Mouse (Mus musculus): ENCODE data around the gene Trim25. TPM values are rescaled to one million over a fixed set of nuclear protein-coding genes. Genes with fewer than 3 reads are reported as not detected.

Trim25 gene
- polyA plus RNA-seq, 1 experiment from 2014 or later, result 24.2 TPM

- no peaks in the 10 kb centered on the region for H3K9me3 ChIP-seq (ENCODE audit: control insufficient read depth, low read length)
- no peaks in the 10 kb centered on the region for H3K4me1 ChIP-seq (replicated peaks; ENCODE audit: control insufficient read depth, insufficient read depth, low read length)
- no peak overlapping the region for H3K4me3 ChIP-seq (ENCODE audit: low read length)
- no peaks in the 10 kb centered on the region for H3K27me3 ChIP-seq (ENCODE audit: control insufficient read depth, insufficient read depth, low read depth, low read length)
- no peak overlapping the region for H3K27ac ChIP-seq (ENCODE audit: low read length)
- 68% methylated on average over 7 of the region's 7 CpGs for WGBS
- ATAC-seq (ENCODE audit: low read depth), result peak; percentile 52; the same call in 1 of the 2 replicates
- H3K36me3 ChIP-seq (ENCODE audit: control insufficient read depth, insufficient read depth, low read length), result peaks cover 28% of the 10 kb centered on the region
- H3K9ac ChIP-seq (ENCODE audit: low read length), result no peak overlapping the region
- no peak overlapping the region for H3K4me2 ChIP-seq (ENCODE audit: low read depth, low read length)
These were observed 10.3 kb downstream of the Trim25 start for GRCm38 (mm10) chr11:89009496-89009895.

GRCm38 (mm10) chr11:89012241-89012640, 13.1 kb downstream of the Trim25 start:
- no peak for ATAC-seq (ENCODE audit: low read depth)
- H3K36me3 ChIP-seq (ENCODE audit: control insufficient read depth, insufficient read depth, low read length), result peaks cover 26% of the 10 kb centered on the region
- 77% methylated on average over 5 of the region's 5 CpGs for WGBS
- H3K27me3 ChIP-seq (ENCODE audit: control insufficient read depth, insufficient read depth, low read depth, low read length), result no peaks in the 10 kb centered on the region
- H3K4me2 ChIP-seq (ENCODE audit: low read depth, low read length), result no peak overlapping the region
- no peak overlapping the region for H3K9ac ChIP-seq (ENCODE audit: low read length)
- H3K4me3 ChIP-seq (ENCODE audit: low read length), result no peak overlapping the region
- no peaks in the 10 kb centered on the region for H3K4me1 ChIP-seq (replicated peaks; ENCODE audit: control insufficient read depth, insufficient read depth, low read length)
- no peaks in the 10 kb centered on the region for H3K9me3 ChIP-seq (ENCODE audit: control insufficient read depth, low read length)
- H3K27ac ChIP-seq (ENCODE audit: low read length), result no peak overlapping the region

GRCm38 (mm10) chr11:89017514-89018182, 18.5 kb downstream of the Trim25 start:
- Histone ChIP-seq H3K36me3 (ENCODE audit: control insufficient read depth, insufficient read depth, low read length) (peaks cover 10% of the 10 kb centered on the region), H3K4me2 (ENCODE audit: low read depth, low read length) (no peak overlapping the region), H3K4me3 (ENCODE audit: low read length) (no peak overlapping the region), H3K4me1 (replicated peaks; ENCODE audit: control insufficient read depth, insufficient read depth, low read length) (no peaks in the 10 kb centered on the region), H3K9me3 (ENCODE audit: control insufficient read depth, low read length) (no peaks in the 10 kb centered on the region), H3K27me3 (ENCODE audit: control insufficient read depth, insufficient read depth, low read depth, low read length) (no peaks in the 10 kb centered on the region), H3K9ac (ENCODE audit: low read length) (no peak overlapping the region), H3K27ac (ENCODE audit: low read length) (no peak overlapping the region)
- ATAC-seq (ENCODE audit: low read depth), result no peak
- WGBS, result 75% methylated on average over 9 of the region's 9 CpGs

GRCm38 (mm10) chr11:89020681-89021305, 21.6 kb downstream of the Trim25 start:
- 69% methylated on average over 9 of the region's 9 CpGs for WGBS
- Histone ChIP-seq H3K4me1 (replicated peaks; ENCODE audit: control insufficient read depth, insufficient read depth, low read length) (peaks cover 7% of the 10 kb centered on the region; the same call in 1 of the 2 replicates), H3K27ac (ENCODE audit: low read length) (no peak overlapping the region), H3K27me3 (ENCODE audit: control insufficient read depth, insufficient read depth, low read depth, low read length) (no peaks in the 10 kb centered on the region), H3K4me2 (ENCODE audit: low read depth, low read length) (no peak overlapping the region), H3K4me3 (ENCODE audit: low read length) (no peak overlapping the region), H3K9ac (ENCODE audit: low read length) (no peak overlapping the region), H3K9me3 (ENCODE audit: control insufficient read depth, low read length) (no peaks in the 10 kb centered on the region), H3K36me3 (ENCODE audit: control insufficient read depth, insufficient read depth, low read length) (peaks cover 3% of the 10 kb centered on the region; the same call in 1 of the 2 replicates)
- ATAC-seq (ENCODE audit: low read depth), result no peak

GRCm38 (mm10) chr11:89021687-89022086, 22.5 kb downstream of the Trim25 start:
- Histone ChIP-seq H3K27ac (ENCODE audit: low read length) (no peak overlapping the region), H3K27me3 (ENCODE audit: control insufficient read depth, insufficient read depth, low read depth, low read length) (no peaks in the 10 kb centered on the region), H3K36me3 (ENCODE audit: control insufficient read depth, insufficient read depth, low read length) (0 out of 2 replicates have a peak, but pooled peaks cover 2% of the 10 kb centered on the region), H3K9me3 (ENCODE audit: control insufficient read depth, low read length) (no peaks in the 10 kb centered on the region), H3K4me2 (ENCODE audit: low read depth, low read length) (no peak overlapping the region), H3K4me3 (ENCODE audit: low read length) (no peak overlapping the region), H3K4me1 (replicated peaks; ENCODE audit: control insufficient read depth, insufficient read depth, low read length) (peaks cover 7% of the 10 kb centered on the region; the same call in 1 of the 2 replicates), H3K9ac (ENCODE audit: low read length) (no peak overlapping the region)
- WGBS, result 75% methylated on average over 7 of the region's 7 CpGs
- ATAC-seq (ENCODE audit: low read depth), result no peak

GRCm38 (mm10) chr11:89022120-89022731, 23.1 kb downstream of the Trim25 start:
- no peak overlapping the region for H3K9ac ChIP-seq (ENCODE audit: low read length)
- WGBS, result 39% methylated on average over 8 of the region's 8 CpGs
- H3K4me2 ChIP-seq (ENCODE audit: low read depth, low read length), result no peak overlapping the region
- peaks cover 7% of the 10 kb centered on the region; the same call in 1 of the 2 replicates for H3K4me1 ChIP-seq (replicated peaks; ENCODE audit: control insufficient read depth, insufficient read depth, low read length)
- H3K27ac ChIP-seq (ENCODE audit: low read length), result no peak overlapping the region
- ATAC-seq (ENCODE audit: low read depth), result no peak
- no peaks in the 10 kb centered on the region for H3K27me3 ChIP-seq (ENCODE audit: control insufficient read depth, insufficient read depth, low read depth, low read length)
- no peak overlapping the region for H3K4me3 ChIP-seq (ENCODE audit: low read length)
- no peaks in the 10 kb centered on the region for H3K9me3 ChIP-seq (ENCODE audit: control insufficient read depth, low read length)
- no peaks in the 10 kb centered on the region for H3K36me3 ChIP-seq (ENCODE audit: control insufficient read depth, insufficient read depth, low read length)

GRCm38 (mm10) chr11:89023477-89023876, 24.3 kb downstream of the Trim25 start:
- H3K27me3 ChIP-seq (ENCODE audit: control insufficient read depth, insufficient read depth, low read depth, low read length), result no peaks in the 10 kb centered on the region
- H3K4me1 ChIP-seq (replicated peaks; ENCODE audit: control insufficient read depth, insufficient read depth, low read length), result peaks cover 11% of the 10 kb centered on the region
- no peak overlapping the region for H3K9ac ChIP-seq (ENCODE audit: low read length)
- H3K36me3 ChIP-seq (ENCODE audit: control insufficient read depth, insufficient read depth, low read length), result no peaks in the 10 kb centered on the region
- 55% methylated on average over 10 of the region's 10 CpGs for WGBS
- H3K27ac ChIP-seq (ENCODE audit: low read length), result no peak overlapping the region
- ATAC-seq (ENCODE audit: low read depth), result no peak
- H3K9me3 ChIP-seq (ENCODE audit: control insufficient read depth, low read length), result no peaks in the 10 kb centered on the region
- H3K4me2 ChIP-seq (ENCODE audit: low read depth, low read length), result no peak overlapping the region
- no peak overlapping the region for H3K4me3 ChIP-seq (ENCODE audit: low read length)

GRCm38 (mm10) chr11:89024181-89024881, 25.2 kb downstream of the Trim25 start:
- Histone ChIP-seq H3K9me3 (ENCODE audit: control insufficient read depth, low read length) (no peaks in the 10 kb centered on the region), H3K36me3 (ENCODE audit: control insufficient read depth, insufficient read depth, low read length) (no peaks in the 10 kb centered on the region), H3K27me3 (ENCODE audit: control insufficient read depth, insufficient read depth, low read depth, low read length) (no peaks in the 10 kb centered on the region), H3K4me3 (ENCODE audit: low read length) (no peak overlapping the region), H3K4me1 (replicated peaks; ENCODE audit: control insufficient read depth, insufficient read depth, low read length) (peaks cover 17% of the 10 kb centered on the region), H3K9ac (ENCODE audit: low read length) (no peak overlapping the region), H3K4me2 (ENCODE audit: low read depth, low read length) (0 out of 2 replicates have a peak overlapping the region, but pooled peaks have one; percentile 29), H3K27ac (ENCODE audit: low read length) (peak overlapping the region; percentile 85)
- ATAC-seq (ENCODE audit: low read depth), result peak; percentile 81
- WGBS, result 23% methylated on average over 11 of the region's 11 CpGs

GRCm38 (mm10) chr11:89025603-89026002, 26.4 kb downstream of the Trim25 start:
- ATAC-seq (ENCODE audit: low read depth), result no peak
- no peak overlapping the region for H3K27ac ChIP-seq (ENCODE audit: low read length)

More at GRCm38 (mm10) chr11:89025603-89026002, 26.4 kb downstream of the Trim25 start:
- H3K4me2 ChIP-seq (ENCODE audit: low read depth, low read length), result no peak overlapping the region
- H3K9me3 ChIP-seq (ENCODE audit: control insufficient read depth, low read length), result no peaks in the 10 kb centered on the region
- H3K4me3 ChIP-seq (ENCODE audit: low read length), result no peak overlapping the region
- no peaks in the 10 kb centered on the region for H3K27me3 ChIP-seq (ENCODE audit: control insufficient read depth, insufficient read depth, low read depth, low read length)
- H3K4me1 ChIP-seq (replicated peaks; ENCODE audit: control insufficient read depth, insufficient read depth, low read length), result peaks cover 17% of the 10 kb centered on the region
- H3K9ac ChIP-seq (ENCODE audit: low read length), result no peak overlapping the region
- WGBS, result 60% methylated on average over 3 of the region's 3 CpGs
- H3K36me3 ChIP-seq (ENCODE audit: control insufficient read depth, insufficient read depth, low read length), result no peaks in the 10 kb centered on the region

Measured in lung, embryonic 16.5 days (tissue).